Mouse (Mus musculus) brain, embryonic 14.5 days (tissue): Measurements from ENCODE around the gene Cbfa2t2.

Source experiments
- CTCF ChIP-seq: fragments of 200-500 bp; IDR thresholded peaks from 2 replicates; pipeline ENCODE4 v1.5.1; 2012; ENCODE audit warnings: inconsistent platforms, mild to moderate bottlenecking, moderate library complexity, borderline replicate concordance; ENCODE audit not compliant: insufficient read depth, insufficient read length; ENCODE audit errors: extremely low read depth
- POLR2A ChIP-seq: fragments of 200-500 bp; IDR thresholded peaks from 2 replicates; pipeline ENCODE4 v1.6.1; 2012; ENCODE audit warnings: mild to moderate bottlenecking, inconsistent platforms, borderline replicate concordance; ENCODE audit not compliant: poor library complexity, insufficient read depth, insufficient read length, severe bottlenecking; ENCODE audit errors: extremely low read depth

GRCm38 (mm10) chr2:154419631-154420515 lies 16.4 kb upstream of the Cbfa2t2 start:
- TF ChIP-seq POLR2A, result no peak
- TF ChIP-seq CTCF, result no peak
